Mouse (Mus musculus) urinary bladder, postnatal 10 days (tissue): ENCODE data around the gene Tek.
"Not testable (repeated sequence)": the region's sequence is repeated elsewhere in the genome, so short reads cannot be mapped to it uniquely, and the experiment has no call there.

Experiments
- DNase-seq: peaks from one replicate; pipeline ENCODE4 v3.0.0; 2022; ENCODE audit warnings: low spot score

Tek gene

DNA sequence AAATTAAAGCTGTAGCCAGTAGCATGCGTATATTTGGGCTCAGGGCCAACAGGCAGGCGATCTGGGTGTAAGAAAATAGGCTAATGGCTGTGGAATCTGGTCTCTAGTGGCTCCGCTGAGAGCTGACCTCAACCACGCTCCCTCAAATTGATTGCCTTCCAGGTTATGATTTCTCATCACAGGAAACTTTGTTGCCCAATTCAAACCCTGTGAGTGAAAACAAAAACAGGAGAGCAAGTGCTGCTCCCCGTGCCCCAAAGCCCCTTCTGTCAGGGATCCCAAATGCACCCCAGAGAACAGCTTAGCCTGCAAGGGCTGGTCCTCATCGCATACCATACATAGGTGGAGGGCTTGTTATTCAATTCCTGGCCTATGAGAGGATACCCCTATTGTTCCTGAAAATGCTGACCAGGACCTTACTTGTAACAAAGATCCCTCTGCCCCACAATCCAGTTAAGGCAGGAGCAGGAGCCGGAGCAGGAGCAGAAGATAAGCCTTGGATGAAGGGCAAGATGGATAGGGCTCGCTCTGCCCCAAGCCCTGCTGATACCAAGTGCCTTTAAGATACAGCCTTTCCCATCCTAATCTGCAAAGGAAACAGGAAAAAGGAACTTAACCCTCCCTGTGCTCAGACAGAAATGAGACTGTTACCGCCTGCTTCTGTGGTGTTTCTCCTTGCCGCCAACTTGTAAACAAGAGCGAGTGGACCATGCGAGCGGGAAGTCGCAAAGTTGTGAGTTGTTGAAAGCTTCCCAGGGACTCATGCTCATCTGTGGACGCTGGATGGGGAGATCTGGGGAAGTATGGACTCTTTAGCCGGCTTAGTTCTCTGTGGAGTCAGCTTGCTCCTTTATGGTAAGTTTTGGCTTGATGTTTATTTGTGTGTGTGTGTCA, at the start of gene Tek:
Gene Tek, plus strand, starts transcription at position 452 of the 894 bp plus-strand sequence.
- DNase-seq, result no peak

DNA sequence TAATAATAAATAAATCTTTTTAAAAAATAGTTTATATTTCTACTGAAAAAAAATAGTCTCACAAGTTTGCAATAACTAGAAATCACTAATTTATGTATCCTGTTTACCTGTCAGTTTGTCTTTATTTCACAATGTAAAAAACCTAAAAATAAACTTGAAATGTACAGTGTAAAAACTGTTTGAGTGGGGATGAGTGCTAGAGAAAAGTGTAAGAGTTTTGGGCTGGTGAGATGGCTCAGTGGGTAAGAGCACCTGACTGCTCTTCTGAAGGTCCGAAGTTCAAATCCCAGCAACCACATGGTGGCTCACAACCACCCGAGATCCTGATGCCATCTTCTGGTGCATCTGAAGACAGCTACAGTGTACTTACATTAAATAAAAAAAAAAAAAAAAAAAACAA, 49.3 kb upstream of the Tek start:
- not testable (repeated sequence) for DNase-seq

DNA sequence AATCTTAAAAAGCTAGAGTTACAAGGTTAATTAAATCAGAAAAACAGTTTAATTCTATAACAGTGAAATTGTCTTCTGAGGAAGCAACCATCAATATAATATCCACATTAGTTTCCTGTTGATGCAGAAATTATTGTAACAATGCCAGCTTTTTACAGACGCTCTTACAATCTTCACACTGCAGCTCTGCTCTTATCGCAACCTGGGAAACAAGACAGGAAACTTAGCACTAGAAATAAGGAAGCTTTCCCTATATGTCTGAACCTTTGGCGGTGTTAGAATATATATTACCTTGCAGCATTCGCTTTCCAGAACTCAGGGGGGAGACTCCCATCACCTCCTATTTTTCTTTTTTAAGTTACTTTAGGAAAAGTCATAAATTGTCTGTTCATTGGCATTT, 48.0 kb upstream of the Tek start:
- no peak for DNase-seq

DNA sequence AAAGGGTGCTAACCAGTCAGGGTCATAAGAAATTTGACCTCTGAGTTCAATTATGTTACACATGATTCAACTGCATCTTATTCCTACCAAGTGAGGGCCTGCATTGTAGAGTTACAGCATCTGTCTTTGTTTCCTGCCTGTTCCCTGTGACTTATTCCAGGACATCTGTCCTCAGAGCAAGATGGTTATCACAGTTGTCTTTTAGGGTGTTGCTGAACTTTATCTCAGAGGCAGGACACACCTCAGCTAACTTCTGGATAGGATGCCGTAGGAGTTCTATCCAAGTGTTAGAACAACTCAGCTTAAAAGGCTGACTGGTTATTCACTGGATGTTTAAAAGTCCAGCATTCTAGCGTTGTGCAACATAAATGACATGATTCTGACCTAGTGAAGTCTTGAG, 46.9 kb upstream of the Tek start:
- DNase-seq, result no peak

DNA sequence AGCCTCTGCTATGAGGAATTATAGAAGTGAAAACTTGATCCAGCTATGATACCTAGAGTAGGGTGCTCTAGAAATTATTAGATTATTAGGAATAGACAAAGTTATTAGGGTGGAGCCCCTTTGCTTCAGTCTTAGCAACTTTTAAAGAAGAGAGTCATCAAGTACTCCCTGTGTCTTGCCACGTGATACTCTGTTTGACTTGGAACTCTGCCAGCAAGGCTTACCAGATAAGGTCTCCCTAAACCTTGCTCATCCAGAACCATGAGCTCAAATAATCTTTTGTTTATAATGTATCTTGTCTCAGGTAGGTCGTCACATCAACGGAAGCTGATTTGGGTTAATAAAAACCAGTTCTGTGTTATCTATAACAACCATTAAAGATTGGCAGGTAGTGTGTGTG, 42.7 kb upstream of the Tek start:
- no peak for DNase-seq

DNA sequence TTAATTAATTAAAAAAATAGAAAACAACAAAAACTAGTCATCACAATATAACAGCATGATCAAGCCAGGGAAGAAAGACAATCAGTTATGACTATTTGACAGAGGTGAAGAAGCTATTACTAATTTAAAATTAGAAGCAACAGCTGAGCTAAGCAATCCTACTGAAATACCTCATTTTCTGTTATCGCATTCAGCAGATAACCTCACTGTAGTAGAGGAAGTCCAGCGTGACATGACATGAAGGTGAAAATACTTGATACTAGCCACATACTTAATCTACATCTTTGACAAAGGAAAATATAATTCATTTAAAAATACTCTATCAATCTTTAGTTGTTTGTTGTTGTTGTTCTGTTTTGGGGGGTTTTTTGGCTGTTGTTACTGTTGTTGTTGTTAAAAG, 28.1 kb upstream of the Tek start:
- no peak for DNase-seq

DNA sequence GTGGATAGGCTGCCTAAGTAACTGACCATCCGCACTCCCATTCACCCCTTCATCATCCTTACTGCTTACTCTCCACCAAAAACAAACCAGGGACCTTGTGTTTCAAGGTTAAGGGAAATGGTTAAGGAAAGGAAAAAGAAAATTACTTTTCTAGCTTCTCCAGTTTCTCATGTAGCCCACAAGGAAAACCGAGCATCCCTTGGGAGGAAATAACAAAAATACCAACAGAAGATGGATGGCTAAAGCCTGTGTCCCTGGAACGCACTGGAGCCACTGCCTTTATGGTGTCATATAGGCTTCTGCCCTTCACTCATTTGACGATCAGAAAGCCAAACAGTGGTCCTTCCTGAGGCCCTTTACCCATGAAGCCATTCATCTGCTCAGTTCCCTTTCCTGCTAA, 27.7 kb upstream of the Tek start:
- DNase-seq, result no peak

DNA sequence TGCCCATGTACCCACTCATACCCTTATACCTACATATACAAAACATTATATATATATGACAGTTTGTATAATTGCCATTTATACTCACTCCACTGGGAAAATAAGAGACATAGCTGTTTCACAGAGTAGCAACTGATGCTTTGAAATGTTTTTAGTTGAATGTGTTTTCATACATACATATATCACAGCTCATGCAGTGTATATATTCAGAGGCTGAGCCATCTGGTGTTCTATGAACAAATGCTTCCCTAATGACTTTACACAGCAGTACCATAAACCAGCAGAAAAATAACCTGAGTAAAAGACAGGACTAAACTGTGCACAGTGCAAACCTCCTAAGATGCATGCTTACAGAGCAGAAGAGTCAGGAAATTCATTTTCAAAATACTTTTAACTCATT, 25.3 kb upstream of the Tek start:
- no peak for DNase-seq

DNA sequence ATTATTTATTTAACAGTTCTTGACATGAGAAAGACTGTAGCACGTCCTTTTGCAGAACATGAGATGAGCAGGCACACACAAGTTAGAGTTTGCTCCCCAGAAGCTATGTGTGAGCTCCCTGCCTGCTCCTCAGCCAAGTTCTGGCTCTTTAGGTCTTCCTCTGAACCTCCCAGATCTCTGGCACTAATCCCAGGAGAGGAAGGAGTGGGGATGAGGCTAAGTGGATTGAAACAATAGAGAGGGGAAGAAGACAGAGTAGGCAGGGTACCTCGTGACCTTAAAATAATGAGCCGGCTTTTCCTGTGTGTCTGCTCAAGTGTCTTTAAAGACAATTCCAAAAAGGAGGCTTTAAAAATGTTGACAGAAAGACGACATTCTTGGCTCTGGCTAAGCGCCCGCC, 23.9 kb upstream of the Tek start:
- DNase-seq, result no peak

DNA sequence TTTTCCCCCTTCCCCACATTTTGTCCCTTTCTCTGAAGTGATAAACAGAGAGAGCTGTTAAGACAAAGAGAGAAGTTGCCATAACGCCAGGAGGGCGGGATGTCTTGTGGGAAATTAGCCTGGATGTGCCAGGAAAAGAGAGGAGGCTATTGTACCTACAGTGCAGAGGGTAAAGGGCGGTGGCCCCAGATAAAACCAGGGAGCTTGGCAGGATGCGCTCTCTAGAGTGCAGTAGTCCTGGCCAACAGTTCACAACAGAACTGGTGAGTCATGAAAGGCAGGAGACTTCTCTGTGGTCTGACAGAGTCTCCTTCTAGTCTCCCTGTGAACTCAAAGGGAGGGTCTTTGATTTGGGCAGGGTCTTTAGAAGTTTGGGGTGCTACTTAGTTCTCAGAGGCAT, 13.3 kb upstream of the Tek start:
- DNase-seq, result no peak

DNA sequence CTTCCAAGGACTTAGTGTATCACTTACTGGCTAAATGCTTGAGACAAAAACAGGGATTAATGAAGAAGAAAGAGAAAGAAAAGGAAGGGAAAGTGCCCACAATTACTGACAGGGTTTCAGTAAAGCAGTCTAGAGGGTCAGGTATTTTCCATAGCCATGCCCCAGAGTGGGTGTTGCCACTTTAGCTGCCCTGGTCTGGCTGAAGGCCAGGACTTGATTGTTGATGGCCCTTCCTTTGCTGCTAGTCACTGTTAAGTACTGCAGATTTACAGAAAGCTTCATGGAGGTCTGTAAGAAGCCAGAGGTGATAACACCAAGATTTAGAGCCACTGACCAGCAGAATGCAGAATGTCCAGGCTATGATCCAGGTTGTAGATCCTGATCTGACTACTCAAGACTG, 6.4 kb upstream of the Tek start:
- no peak for DNase-seq

DNA sequence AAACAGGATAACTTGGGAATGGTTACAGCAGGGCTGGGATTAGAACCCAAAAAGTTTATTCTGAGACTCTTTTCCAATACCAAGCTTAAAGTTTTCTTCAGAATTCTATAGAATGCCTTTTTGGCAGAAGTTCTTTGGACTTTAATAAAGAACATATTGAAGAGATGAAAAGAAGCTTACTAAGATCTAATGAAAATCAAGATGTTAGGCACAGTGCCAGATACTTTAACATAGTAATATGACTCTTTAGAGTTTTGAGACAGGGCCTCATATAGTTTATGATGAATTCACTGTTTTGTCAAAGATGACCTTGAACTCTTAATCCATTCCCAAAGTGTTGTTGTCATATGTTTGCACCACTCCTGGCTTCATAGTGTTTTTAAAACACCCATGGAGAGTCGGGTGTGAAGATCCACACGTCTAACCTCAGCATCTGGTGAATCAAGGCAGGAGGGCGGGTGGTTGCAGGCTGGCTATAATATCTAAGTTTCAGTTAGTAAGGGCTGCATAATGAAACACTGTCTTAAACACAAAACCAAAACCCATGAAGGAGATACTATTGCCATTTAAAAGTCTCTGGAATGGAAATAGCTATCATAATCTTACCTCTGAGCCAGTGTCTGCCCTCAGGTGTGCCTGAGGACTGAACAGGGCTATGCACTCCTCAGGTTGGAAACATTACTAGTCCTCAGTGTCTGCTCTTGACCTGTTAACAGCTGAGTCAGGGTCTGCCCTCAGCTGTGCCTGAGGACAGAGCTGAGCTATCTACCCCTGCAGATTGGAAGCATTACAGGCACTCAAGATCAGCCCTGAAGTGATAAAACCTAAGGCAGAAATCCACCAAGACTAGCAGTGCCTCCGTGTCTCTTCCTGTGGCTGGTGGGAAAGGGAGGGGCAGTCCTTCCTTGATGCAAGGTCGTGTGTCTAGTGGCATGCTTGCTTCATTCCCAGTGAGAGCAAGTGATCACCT, 1.5 kb upstream of the Tek start:
- DNase-seq, result no peak

DNA sequence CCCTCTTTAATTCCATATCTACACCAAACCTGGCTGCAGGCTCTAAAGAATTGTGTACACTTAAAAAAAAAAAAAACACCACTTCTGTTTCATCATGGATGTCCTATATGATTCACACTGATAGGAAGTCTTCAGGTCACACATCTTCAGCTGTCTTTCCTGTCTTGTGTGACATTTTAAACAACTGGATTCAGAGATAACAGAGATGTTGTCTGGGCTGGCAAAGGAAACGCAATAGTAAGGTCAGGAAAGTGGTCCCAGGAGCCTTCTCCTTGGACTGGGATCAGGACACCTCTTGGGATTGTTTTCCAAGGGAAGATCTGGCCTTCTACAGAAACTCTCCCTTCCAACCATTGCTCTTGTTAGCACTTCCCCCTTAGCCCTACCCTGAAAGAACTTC, 2.7 kb downstream of the Tek start:
- no peak for DNase-seq

DNA sequence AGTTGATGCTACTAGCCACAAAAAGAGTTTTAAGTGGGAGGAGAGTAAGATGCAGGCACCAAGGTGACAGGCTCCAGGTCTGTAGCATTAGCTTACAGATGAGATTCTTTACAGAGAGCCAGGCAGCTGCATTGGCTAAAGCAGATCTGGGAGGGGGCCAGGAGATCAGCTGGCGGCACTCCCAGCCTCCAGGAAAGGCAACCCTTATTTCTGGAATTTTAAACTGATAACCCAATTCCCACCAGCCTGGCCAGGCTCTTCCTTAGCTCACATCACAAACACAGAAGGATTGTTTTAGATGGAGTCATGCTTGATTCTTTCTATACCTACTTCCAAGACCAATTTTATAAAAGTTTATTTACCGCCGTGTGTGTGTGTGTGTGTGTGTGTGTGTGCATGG, 6.7 kb downstream of the Tek start:
- no peak for DNase-seq

DNA sequence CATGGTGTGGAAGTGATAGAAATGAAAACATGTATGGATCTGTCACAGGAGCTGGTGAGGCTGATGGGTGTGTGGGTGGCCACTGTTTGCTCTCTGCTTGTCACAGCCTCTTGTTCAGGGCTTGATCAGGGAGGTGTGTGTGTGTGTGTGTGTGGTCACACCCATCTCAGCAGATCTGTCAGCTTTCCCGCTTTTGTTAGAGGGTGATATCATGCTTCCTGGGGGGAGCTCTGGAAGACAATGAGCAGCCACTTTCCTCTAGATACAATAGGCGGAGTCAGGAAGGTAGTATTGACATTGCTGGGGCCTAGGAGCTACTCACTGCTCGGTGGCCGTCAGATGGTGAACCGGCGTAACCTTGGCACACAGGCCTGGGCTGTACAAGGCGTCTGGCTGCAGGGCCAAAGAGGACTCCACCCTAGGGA, 7.3 kb downstream of the Tek start:
- DNase-seq, result no peak

DNA sequence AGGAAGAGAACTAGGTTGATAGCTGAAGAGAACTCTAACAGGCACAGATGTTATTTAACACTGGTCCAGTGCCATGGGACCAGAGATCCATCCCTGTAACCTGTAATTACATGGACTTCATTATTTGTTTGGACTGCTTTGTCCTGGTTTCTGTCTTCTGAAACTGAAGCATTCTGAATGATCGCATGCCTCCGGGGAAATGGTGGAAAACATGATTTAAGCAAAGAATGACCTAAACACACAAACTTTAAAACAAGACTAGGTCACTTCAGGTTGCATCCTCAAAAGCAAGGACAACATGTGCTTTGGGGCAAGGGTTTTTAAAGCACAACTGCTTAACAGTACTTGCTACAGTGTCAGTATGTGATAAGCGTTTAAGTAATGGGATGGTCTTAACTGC, 8.2 kb downstream of the Tek start:
- DNase-seq, result no peak

DNA sequence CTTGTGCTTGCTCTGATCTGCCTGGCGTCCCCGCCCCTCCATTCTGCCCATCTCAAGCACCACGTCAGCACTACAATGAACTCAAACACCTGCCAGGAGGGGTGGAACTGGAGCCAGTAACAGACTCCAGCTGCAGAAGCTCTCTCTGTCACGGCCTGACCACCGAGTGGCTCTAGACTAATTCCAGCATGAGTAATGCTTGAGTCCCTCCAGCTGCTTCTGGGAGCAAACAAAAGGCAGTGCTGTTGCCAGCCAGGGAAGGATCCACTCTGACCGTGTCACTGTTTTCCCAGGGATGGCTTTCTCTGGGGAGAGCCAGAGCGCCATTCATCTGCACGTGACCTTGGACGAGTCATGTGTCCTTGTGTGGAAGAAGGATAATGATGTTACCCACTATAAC, 13.4 kb downstream of the Tek start:
- no peak for DNase-seq

DNA sequence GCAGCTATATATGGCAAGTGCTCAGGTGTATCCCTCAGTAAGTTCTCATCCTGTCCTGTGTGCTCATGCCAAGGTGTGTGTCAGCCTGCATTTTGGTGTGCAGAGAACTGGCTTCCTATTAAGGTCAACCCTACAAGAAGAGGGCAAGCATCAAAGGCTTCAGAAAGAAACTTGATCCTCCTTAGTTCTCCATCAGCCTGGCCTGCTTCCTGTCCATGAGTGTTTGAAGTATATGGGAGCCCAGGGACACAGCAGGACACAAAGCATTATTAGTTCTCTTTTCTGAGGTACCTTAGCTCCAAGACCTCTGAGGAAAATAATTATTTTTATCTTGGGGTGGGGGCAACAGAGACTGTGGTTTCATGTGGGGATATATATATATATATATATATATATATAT, 26.1 kb downstream of the Tek start:
- DNase-seq, result no peak

DNA sequence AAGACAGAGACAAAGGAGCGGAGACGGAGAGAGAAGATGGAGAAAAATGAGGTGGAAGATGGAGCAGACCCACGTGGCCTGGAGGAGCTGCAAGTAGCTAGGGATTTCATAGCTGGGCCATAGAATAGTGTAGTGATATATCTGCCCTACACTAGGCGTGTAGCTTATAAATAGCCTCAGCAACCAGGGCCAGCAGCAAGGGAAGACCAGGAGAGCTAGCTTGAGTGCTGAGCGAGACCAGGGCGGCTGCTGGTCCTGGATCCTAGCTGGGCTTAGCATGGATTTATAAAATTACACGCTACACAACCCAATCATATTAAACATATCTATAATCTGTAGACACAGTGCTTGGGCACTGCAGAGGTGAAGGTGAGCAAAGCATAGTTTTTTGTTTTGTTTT, 27.1 kb downstream of the Tek start:
- no peak for DNase-seq

DNA sequence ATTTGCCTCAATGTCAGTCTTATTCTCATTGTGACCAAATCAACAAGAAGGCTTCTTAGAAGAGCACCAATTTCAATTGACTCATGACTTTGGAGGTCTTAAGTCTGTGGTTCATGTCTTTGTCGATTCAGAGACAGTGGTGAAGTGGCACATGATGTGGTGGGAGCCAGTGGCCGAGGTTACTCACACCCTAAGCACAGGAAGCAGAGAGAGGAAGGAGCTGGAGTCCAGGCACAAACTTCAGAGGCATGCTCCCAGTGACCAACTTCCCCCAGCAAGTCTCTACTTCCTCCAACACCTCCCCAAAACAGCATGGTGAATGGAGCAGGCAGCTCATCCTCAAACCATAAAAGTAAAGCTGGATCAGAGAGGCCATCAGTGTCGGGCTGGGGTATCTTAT, 29.5 kb downstream of the Tek start:
- DNase-seq, result no peak

DNA sequence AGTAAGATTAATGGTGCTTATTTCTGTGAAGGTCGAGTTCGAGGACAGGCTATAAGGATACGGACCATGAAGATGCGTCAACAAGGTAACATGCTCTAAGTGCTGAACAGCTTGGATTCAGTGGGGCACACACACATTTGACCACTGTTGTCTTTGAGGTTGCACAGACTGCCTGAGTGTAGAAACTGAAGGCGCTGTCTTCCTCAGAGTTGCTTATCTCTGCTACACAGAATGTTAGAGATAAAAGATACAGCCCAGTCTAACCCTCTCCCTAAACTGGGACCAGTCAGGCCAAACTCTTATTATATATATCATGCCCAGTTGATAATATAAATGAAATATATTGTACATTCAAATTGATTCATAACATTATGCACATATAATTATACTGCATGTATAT, 42.0 kb downstream of the Tek start:
- no peak for DNase-seq

DNA sequence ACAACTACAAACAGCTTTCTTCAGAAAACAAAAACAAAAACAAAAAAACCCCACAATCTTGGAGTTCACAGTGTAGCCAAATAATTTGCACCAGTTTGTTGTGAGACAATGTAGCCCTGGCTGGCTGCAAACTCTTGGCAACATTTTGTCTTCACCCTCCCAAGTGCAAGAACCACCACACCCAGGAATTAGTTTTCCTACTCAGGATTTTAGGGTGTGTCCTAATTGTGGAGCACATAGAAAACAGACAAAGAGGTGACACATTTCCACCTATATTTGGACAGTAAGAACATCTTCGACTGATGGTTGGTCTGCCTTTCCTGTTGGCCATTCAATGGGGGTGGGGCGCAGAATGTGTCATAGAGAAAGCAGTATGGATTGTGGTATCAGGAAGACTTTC, 46.8 kb downstream of the Tek start:
- no peak for DNase-seq

DNA sequence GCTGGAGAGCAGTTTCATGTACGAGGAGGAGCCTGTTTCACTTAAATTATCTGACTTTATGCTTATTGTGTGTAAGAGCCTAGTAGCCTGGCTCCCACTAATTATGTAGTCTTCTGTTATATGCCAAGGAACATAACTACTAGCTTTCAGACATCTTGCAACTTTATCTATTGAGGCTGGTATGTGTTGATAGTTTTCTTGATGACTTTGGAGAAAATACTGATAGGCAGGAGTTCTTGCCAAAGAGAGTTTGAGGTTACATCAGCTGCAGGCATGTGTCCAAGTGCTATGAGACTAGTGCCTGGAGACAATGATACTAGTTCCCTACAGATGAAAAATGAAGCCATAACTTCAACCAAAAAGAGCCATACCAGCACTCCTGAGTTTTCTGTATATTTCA, 64.1 kb downstream of the Tek start:
- DNase-seq, result no peak
